Mouse (Mus musculus) intestine, postnatal 0 days (tissue): ENCODE data around the gene 1110032F04Rik. TPM values are rescaled to one million over a fixed set of nuclear protein-coding genes. Genes with fewer than 3 reads are reported as not detected.

Source experiments
- ATAC-seq: fragments of 200-750 bp; cut with Nextera tagmentation; 2 replicates; pipeline ENCODE4 v1.8.0; 2017; ENCODE audit warnings: mild to moderate bottlenecking, moderate TSS enrichment, moderate library complexity
- H3K27ac ChIP-seq: fragments of 300-500 bp; sonication (generic); 2 replicates; pipeline ENCODE4 v1.5.1; 2014; ENCODE audit warnings: mild to moderate bottlenecking, low read depth, low read length, moderate library complexity
- H3K27me3 ChIP-seq: fragments of 300-500 bp; sonication (generic); replicated peaks from 2 replicates; pipeline ENCODE4 v1.6.1; 2014; ENCODE audit warnings: low read length, mixed read lengths; ENCODE audit not compliant: control insufficient read depth, insufficient read depth
- H3K36me3 ChIP-seq: fragments of 300-500 bp; sonication (generic); 2 replicates; pipeline ENCODE4 v1.6.1; 2014; ENCODE audit warnings: mild to moderate bottlenecking, moderate library complexity; ENCODE audit not compliant: control insufficient read depth, insufficient read depth
- H3K4me1 ChIP-seq: fragments of 300-500 bp; sonication (generic); replicated peaks from 2 replicates; pipeline ENCODE4 v1.6.1; 2014; ENCODE audit warnings: antibody characterized with exemption, low read length, mixed read lengths; ENCODE audit not compliant: control insufficient read depth, insufficient read depth
- H3K4me2 ChIP-seq: fragments of 300-500 bp; sonication (generic); replicated peaks from 2 replicates; pipeline ENCODE4 v1.6.1; 2014; ENCODE audit warnings: low read depth, mild to moderate bottlenecking, moderate library complexity
- H3K4me3 ChIP-seq: fragments of 300-500 bp; sonication (generic); 2 replicates; pipeline ENCODE4 v1.5.1; 2014; ENCODE audit warnings: low read depth, low read length
- H3K9ac ChIP-seq: fragments of 300-500 bp; sonication (generic); 2 replicates; pipeline ENCODE4 v1.6.1; 2014; ENCODE audit warnings: mild to moderate bottlenecking, low read depth, low read length
- H3K9me3 ChIP-seq: fragments of 300-500 bp; sonication (generic); 2 replicates; pipeline ENCODE4 v1.6.1; 2016; ENCODE audit warnings: mixed run types; ENCODE audit not compliant: control insufficient read depth
- CTCF ChIP-seq: sonication (generic); IDR thresholded peaks from 2 replicates; pipeline ENCODE4 v1.5.1; 2016; ENCODE audit warnings: low read depth, mild to moderate bottlenecking, control low read depth, antibody characterized with exemption, moderate library complexity
- WGBS: fragments of 180-500 bp; shearing (Covaris S2); extraction: QIAGEN DNeasy Blood & Tissue Kit; methylation state at CpG from one replicate; pipeline ENCODE4 v1.1.7; 2014; 5-methylcytosine and 5-hydroxymethylcytosine counted together
- polyA plus RNA-seq: library from polyadenylated mRNA; unstranded; fragments of >200 nt; fragmentation: Nextera tagmentation; extraction: Ambion mirVana; gene quantifications from 2 replicates; pipeline ENCODE4 v1.2.1, GENCODE M21; 2015

Gene 1110032F04Rik
- polyA plus RNA-seq = 0.52 and 0.76 TPM in 2 replicates

DNA sequence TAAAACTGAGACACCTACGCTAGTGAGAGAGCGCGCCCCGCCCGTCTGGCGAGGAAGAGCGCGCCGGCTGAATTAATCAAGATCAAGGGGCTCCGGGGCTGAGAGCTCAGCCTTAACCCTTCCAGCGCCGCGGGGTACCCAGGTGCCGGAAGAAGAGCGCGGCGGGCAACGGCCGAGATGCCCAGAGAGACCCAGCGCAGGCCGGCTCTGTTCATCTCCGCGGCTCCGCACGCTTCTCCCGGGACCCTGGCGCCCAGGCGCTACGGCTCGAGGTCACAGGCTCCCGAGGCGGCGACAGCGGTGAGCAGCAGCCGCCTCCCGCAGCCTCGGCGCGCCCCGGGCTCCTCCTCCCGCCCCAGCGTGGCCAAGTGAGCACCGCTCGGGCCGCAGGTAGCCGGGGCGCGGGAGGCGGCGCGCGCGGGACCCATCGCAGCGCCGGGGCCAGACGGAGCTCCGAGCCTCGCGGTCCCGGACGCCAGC lies at the start of gene 1110032F04Rik:
1110032F04Rik (plus strand) TSS at position 376 of the 480 bp plus-strand sequence.
- H3K4me2 ChIP-seq = peak within 1 kb of the TSS; percentile 100
- WGBS = under 1% methylated on average over 34 of the region's 62 CpGs
- TF ChIP-seq CTCF = no peak
- no peaks in the 10 kb centered on the region for H3K4me1 ChIP-seq
- no peaks in the 10 kb centered on the region for H3K9me3 ChIP-seq
- ATAC-seq = peak; percentile 60
- H3K4me3 ChIP-seq = peak within 1 kb of the TSS; percentile 58
- H3K27me3 ChIP-seq = peaks cover 28% of the 10 kb centered on the region
- H3K36me3 ChIP-seq = no peaks in the 10 kb centered on the region
- no peak within 1 kb of the TSS for H3K27ac ChIP-seq
- 0 out of 2 replicates have a peak within 1 kb of the TSS, but pooled peaks have one; percentile 11 for H3K9ac ChIP-seq

DNA sequence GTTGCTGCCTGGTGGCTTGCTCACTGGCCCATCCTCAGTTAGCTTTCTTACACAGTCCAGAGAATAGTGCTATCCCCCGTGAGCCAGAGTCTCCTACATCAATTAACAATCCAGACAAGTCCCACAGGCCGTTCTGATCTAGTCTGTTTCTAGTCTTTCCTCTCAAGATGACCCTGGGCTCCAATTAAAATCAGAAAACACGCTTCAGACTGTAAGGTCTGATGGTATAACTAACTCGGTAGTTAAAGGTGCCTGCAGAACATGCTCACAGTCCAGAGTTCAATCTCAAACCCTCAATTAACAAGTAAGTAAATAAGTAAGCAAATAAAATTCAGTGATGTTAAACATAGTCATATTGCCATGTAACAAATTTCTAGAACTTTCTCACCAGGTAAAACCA lies 48.0 kb upstream of the 1110032F04Rik start:
- 58% methylated on average over 4 of the region's 4 CpGs for whole genome bisulfite sequencing
- ATAC-seq = no peak
- no peaks in the 10 kb centered on the region for H3K36me3 ChIP-seq
- H3K4me1 ChIP-seq = no peaks in the 10 kb centered on the region
- H3K9ac ChIP-seq = no peak overlapping the region
- no peak overlapping the region for H3K27ac ChIP-seq
- no peaks in the 10 kb centered on the region for H3K27me3 ChIP-seq
- H3K9me3 ChIP-seq = no peaks in the 10 kb centered on the region
- H3K4me3 ChIP-seq = no peak overlapping the region
- no peak for TF ChIP-seq CTCF
- no peak overlapping the region for H3K4me2 ChIP-seq

DNA sequence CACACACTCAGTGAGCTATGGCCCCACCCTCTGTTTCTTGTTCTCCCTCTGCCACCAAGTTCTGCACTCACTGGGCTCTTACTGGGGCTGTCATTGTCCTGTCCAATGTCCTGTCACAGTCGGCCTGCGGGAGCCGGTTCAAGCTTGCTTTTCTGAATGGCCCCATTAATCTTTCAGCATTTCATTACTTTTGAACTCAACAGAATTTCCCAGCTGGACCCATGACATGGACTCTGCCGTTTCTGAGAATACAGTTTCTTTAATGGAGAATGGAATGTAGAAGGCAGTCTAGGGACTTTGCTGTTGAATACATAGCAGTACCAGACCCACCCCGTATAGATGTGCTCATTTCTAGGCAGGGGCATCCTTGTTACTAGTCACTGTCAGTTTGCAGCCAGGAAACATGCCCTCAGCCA lies 47.5 kb upstream of the 1110032F04Rik start:
- no peaks in the 10 kb centered on the region for H3K4me1 ChIP-seq
- no peak for TF ChIP-seq CTCF
- no peaks in the 10 kb centered on the region for H3K36me3 ChIP-seq
- no peak overlapping the region for H3K9ac ChIP-seq
- H3K27me3 ChIP-seq = no peaks in the 10 kb centered on the region
- 62% methylated on average over 5 of the region's 5 CpGs for WGBS
- no peak overlapping the region for H3K4me3 ChIP-seq
- ATAC-seq = no peak
- H3K9me3 ChIP-seq = no peaks in the 10 kb centered on the region
- H3K27ac ChIP-seq = no peak overlapping the region
- no peak overlapping the region for H3K4me2 ChIP-seq

DNA sequence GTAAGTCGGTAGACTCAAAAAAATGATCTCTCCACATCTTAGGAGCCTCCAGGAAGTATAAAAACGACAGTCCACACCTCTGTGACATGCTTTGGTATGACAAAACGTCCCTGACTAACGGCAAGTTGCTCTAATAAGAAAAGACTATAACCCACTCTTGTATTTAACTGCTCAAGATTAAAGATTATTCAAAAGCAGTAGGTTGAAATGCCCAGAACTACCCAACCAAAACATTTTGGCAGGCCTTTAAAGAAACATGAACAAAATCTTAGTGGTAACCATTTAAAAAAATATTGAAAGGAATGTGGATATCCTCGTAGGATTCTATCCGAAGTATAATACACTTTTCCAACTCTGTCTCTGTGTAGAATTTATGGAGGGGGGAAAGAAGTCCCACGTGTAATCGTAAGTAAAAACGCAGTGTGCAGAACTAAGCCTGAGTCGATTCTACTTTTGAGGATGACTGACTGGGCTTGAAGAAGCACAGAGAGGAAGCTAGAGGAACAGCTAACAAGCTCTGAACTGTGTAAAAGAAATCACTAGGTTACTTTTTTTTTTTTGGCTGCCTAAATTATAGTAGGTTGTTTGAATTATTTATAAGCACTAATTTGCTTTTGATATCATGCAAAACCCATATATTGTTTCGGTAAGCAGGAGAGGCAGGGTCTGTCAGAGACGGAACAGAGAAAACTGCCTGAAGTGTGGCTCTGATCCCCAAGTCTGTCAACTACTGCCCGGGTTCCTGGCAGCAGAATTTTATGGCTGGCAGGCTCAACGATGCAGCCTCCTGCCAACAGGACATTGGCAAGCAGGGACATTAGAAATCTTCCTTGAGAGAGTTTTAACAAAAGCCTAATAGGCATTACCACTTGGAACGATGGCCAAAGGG lies 45.3 kb upstream of the 1110032F04Rik start:
- Histone ChIP-seq H3K27ac (no peak overlapping the region), H3K36me3 (no peaks in the 10 kb centered on the region), H3K4me3 (no peak overlapping the region), H3K27me3 (no peaks in the 10 kb centered on the region), H3K9me3 (no peaks in the 10 kb centered on the region), H3K4me1 (no peaks in the 10 kb centered on the region), H3K9ac (no peak overlapping the region), H3K4me2 (no peak overlapping the region)
- ATAC-seq = no peak
- 56% methylated on average over 15 of the region's 15 CpGs for WGBS
- no peak for TF ChIP-seq CTCF

DNA sequence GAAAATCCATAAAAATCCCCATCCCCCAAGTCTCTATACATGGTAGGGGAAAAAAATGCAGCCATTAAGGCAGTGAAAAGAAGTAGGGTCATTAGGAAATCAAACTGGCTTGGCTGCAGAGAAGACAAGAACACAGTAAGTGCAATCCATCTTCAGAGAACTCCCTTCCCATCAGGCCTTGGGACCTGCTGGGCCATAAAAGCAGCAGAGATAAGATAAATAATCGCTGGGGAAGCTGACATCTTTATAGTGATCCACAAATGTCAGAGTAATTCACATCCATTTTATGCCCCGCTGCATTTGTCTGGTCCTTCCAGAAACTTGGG lies 44.7 kb upstream of the 1110032F04Rik start:
- 9% methylated on average over 2 of the region's 2 CpGs for WGBS
- TF ChIP-seq CTCF = no peak
- no peak for ATAC-seq

DNA sequence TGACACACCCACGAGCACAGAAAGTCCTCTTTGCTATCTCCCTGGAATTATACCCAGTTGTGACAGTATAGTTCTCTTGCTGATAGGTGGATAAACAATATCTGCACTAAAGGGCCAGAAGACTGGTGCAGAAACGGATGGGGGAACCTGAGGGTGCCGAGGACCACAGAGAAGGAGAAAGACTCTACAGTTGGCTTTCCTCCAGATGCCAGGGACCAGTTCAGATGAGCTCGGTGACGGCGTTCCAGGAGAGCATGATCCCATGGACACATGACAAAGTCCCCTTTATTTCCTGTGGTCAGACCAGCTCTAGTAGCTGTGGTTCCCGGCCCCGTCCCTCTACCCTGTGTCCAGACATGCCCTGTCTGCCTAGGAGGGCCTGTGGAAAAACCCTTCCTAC lies 44.2 kb upstream of the 1110032F04Rik start:
- Histone ChIP-seq H3K9me3 (no peaks in the 10 kb centered on the region), H3K4me1 (no peaks in the 10 kb centered on the region), H3K4me2 (no peak overlapping the region), H3K27me3 (no peaks in the 10 kb centered on the region), H3K9ac (no peak overlapping the region), H3K36me3 (no peaks in the 10 kb centered on the region), H3K4me3 (no peak overlapping the region), H3K27ac (no peak overlapping the region)
- WGBS = 49% methylated on average over 8 of the region's 8 CpGs
- no peak for TF ChIP-seq CTCF
- ATAC-seq = no peak

More for the DNA sequence above, 44.7 kb upstream of the 1110032F04Rik start:
- Histone ChIP-seq H3K4me1 (no peaks in the 10 kb centered on the region), H3K27me3 (no peaks in the 10 kb centered on the region), H3K9me3 (no peaks in the 10 kb centered on the region), H3K4me2 (no peak overlapping the region), H3K9ac (no peak overlapping the region), H3K4me3 (no peak overlapping the region), H3K36me3 (no peaks in the 10 kb centered on the region), H3K27ac (no peak overlapping the region)
